ENCODE assay signal across 8 mouse cellular contexts in the genomic region with DNA sequence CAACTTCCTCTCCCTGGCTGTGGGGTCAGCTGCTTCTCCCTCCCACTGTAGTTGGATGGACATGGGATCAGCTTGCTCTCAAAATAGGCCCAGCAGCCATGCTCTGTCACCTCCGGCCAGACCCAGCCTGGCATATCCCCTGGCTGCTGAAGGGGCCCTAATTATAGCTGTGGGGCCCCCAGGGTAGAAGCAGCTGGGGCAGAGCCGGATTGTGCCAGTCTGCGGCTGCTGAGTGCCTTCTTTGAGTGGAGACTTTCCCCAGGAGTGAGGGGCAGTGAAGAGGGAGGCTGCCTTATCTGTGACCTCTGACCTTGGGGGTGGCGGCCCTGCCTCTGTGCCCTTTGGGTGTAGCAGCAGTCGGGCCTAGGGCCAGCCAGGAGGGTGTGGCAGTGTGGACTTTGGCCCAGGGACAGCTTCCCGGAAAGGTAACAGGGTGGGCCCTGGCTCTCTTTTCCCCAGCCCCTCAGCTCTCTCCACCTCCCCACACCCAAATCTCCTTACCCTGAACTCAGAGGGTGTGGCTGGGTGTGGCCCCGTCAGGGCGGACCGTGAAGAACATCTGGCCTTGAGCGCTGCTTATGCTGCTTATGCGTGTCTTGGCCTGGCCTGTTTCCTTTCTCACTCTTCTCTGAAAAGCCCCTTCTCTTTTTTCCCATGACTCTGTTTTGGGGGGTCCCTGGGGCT. TPM values are rescaled to one million over a fixed set of nuclear protein-coding genes. Genes with fewer than 3 reads are reported as not detected.
DNase-seq lines count a peak whose midpoint lies in the region; ATAC-seq lines count a peak whose summit lies in the region.

No protein-coding gene starts in this region.

- peaks cover 16% of the 10 kb centered on the region for H3K4me1 ChIP-seq in kidney, embryonic 15.5 days

- no peak overlapping the region for H3K4me2 ChIP-seq in kidney, embryonic 15.5 days

- H3K9ac ChIP-seq in kidney, embryonic 15.5 days: no peak overlapping the region

- no peaks in the 10 kb centered on the region for H3K27me3 ChIP-seq in kidney, embryonic 15.5 days

- H3K36me3 ChIP-seq in kidney, embryonic 15.5 days: peaks cover 24% of the 10 kb centered on the region

- H3K4me3 ChIP-seq in kidney, embryonic 15.5 days (replicated peaks): no peak overlapping the region

- WGBS in kidney, embryonic 15.5 days: 64% methylated on average over 11 of the region's 11 CpGs

- peak; percentile 28 for DNase-seq in kidney, adult 18-20 months
- DNase-seq in gastrocnemius, postnatal 10 days: peak; percentile 38
- DNase-seq in liver: peak; percentile 69
- DNase-seq in spleen, postnatal 10 days (ENCODE audit: low spot score in 2 of 2): peak; percentile 55 to 78
- no peak for DNase-seq in embryo, embryonic 9.5 days (ENCODE audit: extremely low spot score)
- DNase-seq in cerebellum, adult 8-10 months: no peak
- no peak for DNase-seq in thymus, adult 18-20 months

- H3K27ac ChIP-seq in kidney, embryonic 15.5 days: no peak overlapping the region

- no peaks in the 10 kb centered on the region for H3K9me3 ChIP-seq in kidney, embryonic 15.5 days (replicated peaks)

- ATAC-seq in kidney, embryonic 15.5 days (replicated peaks; ENCODE audit: low FRiP score): no peak

RNA-seq across cellular contexts. Expression of a gene that starts 38.6 kb away (rescaled TPM):
- polyA plus RNA-seq in kidney, embryonic 15.5 days (2015; fragmentation: Nextera tagmentation; extraction: Ambion mirVana): 6.1 and 6.3 TPM in 2 replicates
- 10 to 100 TPM; 29.9 to 38.2 TPM for total RNA-seq in gastrocnemius, postnatal 10 days (2021)

RNA-seq across cellular contexts. Expression of a gene that starts 46.9 kb away (rescaled TPM):
- 42.1 and 42.2 TPM in 2 replicates for polyA plus RNA-seq in kidney, embryonic 15.5 days (2015; fragmentation: Nextera tagmentation; extraction: Ambion mirVana)
- total RNA-seq in gastrocnemius, postnatal 10 days (2021): 10 to 100 TPM; 28.6 to 36.3 TPM

RNA-seq across cellular contexts. Expression of a gene that starts 53.7 kb away (rescaled TPM):
- polyA plus RNA-seq in kidney, embryonic 15.5 days (2015; fragmentation: Nextera tagmentation; extraction: Ambion mirVana): 32.4 and 32.6 TPM in 2 replicates
- 10 to 100 TPM; 35.8 to 48.4 TPM for total RNA-seq in gastrocnemius, postnatal 10 days (2021)

Comparison
In these comparisons a context has a peak if more than half of its experiments do, and no peak if none do; other contexts are left out.
1. DNase-seq: peak in kidney, adult 18-20 months (single experiment), gastrocnemius, postnatal 10 days (single experiment), liver (single experiment) and spleen, postnatal 10 days (2 of 2); none in embryo, embryonic 9.5 days (single experiment), cerebellum, adult 8-10 months (single experiment) and thymus, adult 18-20 months (0 of 2).